Comparison of ENCODE assay signal across 9 mouse cellular contexts in genomic region chr4:114779758-114780546, GRCm38 (mm10). TPM values are rescaled to one million over a fixed set of nuclear protein-coding genes. Genes with fewer than 3 reads are reported as not detected.
DNase-seq lines count a peak whose midpoint lies in the region; ATAC-seq and TF ChIP-seq lines count a peak whose summit lies in the region.
"Had no signal": no experiment of that assay in that cellular context is flagged by ENCODE, and none has a peak within 500 bp of the region (broad histone marks: within the 10 kb centered on the region; RNA-seq: fewer than 3 reads in every experiment).

No protein-coding gene starts in this region.

- WGBS in intestine, embryonic 16.5 days: 25% methylated on average over 17 of the region's 17 CpGs
- 23% methylated on average over 17 of the region's 17 CpGs for WGBS in lung, embryonic 15.5 days
- WGBS in stomach, embryonic 14.5 days: 18% methylated on average over 17 of the region's 17 CpGs

- no peak overlapping the region for H3K4me2 ChIP-seq in intestine, embryonic 16.5 days (ENCODE audit: low read depth, low read length)
- H3K4me2 ChIP-seq in lung, embryonic 15.5 days: peak overlapping the region; percentile 29; the same call in 1 of the 2 replicates
- no peak overlapping the region; the same call in 1 of the 2 replicates for H3K4me2 ChIP-seq in stomach, embryonic 14.5 days (replicated peaks; ENCODE audit: low read depth, low read length)

- no peaks in the 10 kb centered on the region for H3K36me3 ChIP-seq in intestine, embryonic 16.5 days (ENCODE audit: control insufficient read depth, insufficient read depth, low read length)
- H3K36me3 ChIP-seq in lung, embryonic 15.5 days: no peaks in the 10 kb centered on the region
- no peaks in the 10 kb centered on the region for H3K36me3 ChIP-seq in stomach, embryonic 14.5 days (ENCODE audit: control insufficient read depth, insufficient read depth, low read length)

- intact Hi-C loops in gastrocnemius, adult 2 months (cut with DNase I): no loop called here

- no peak overlapping the region for H3K4me3 ChIP-seq in gastrocnemius, adult 2 months
- no peak overlapping the region for H3K4me3 ChIP-seq in intestine, embryonic 16.5 days (ENCODE audit: low read length)
- H3K4me3 ChIP-seq in lung, embryonic 15.5 days: no peak overlapping the region
- H3K4me3 ChIP-seq in stomach, embryonic 14.5 days (ENCODE audit: low read depth, low read length): no peak overlapping the region

- TF ChIP-seq CTCF in gastrocnemius, adult 2 months (IDR thresholded peaks at IDR 0.05): no peak

- no peak overlapping the region for H3K9ac ChIP-seq in intestine, embryonic 16.5 days (ENCODE audit: low read depth, low read length)
- no peak overlapping the region for H3K9ac ChIP-seq in lung, embryonic 15.5 days
- no peak overlapping the region for H3K9ac ChIP-seq in stomach, embryonic 14.5 days (replicated peaks; ENCODE audit: low read depth, low read length)

- H3K27ac ChIP-seq in gastrocnemius, adult 2 months: no peak overlapping the region
- 0 out of 2 replicates have a peak overlapping the region, but pooled peaks have one; percentile 4 for H3K27ac ChIP-seq in intestine, embryonic 16.5 days (ENCODE audit: low read length)
- no peak overlapping the region for H3K27ac ChIP-seq in lung, embryonic 15.5 days
- peak overlapping the region; percentile 35; the same call in 1 of the 2 replicates for H3K27ac ChIP-seq in stomach, embryonic 14.5 days (ENCODE audit: low read length)

- H3K9me3 ChIP-seq in intestine, embryonic 16.5 days (ENCODE audit: control insufficient read depth, low read length): no peaks in the 10 kb centered on the region
- no peaks in the 10 kb centered on the region for H3K9me3 ChIP-seq in lung, embryonic 15.5 days
- H3K9me3 ChIP-seq in stomach, embryonic 14.5 days (ENCODE audit: control insufficient read depth, low read depth, low read length): no peaks in the 10 kb centered on the region; the same call in 1 of the 2 replicates

- ATAC-seq in intestine, embryonic 16.5 days: peak; percentile 75
- peak; percentile 13; the same call in 1 of the 2 replicates for ATAC-seq in lung, embryonic 15.5 days (ENCODE audit: borderline replicate concordance, extremely low read depth, low FRiP score, low TSS enrichment)
- ATAC-seq in stomach, embryonic 14.5 days (ENCODE audit: insufficient number of reproducible peaks, insufficient read depth, low FRiP score, low read depth): peak; percentile 54; the same call in 1 of the 2 replicates

- H3K4me1 ChIP-seq in intestine, embryonic 16.5 days (ENCODE audit: control insufficient read depth, insufficient read depth, low read length): peaks cover 9% of the 10 kb centered on the region; the same call in 1 of the 2 replicates
- peaks cover 12% of the 10 kb centered on the region for H3K4me1 ChIP-seq in lung, embryonic 15.5 days
- peaks cover 12% of the 10 kb centered on the region for H3K4me1 ChIP-seq in stomach, embryonic 14.5 days (ENCODE audit: control insufficient read depth, insufficient read depth, low read length)

- DNase-seq in gastrocnemius, postnatal 10 days: peak; percentile 5
- DNase-seq in gastrocnemius, adult 2 months: no peak
- DNase-seq in gastrocnemius, adult 8-10 months (ENCODE audit: low spot score in 2 of 2): no peak
- no peak for DNase-seq in cerebellum, adult 11 months
- DNase-seq in cerebellum, postnatal 14 days: no peak

- no peaks in the 10 kb centered on the region for H3K27me3 ChIP-seq in intestine, embryonic 16.5 days (replicated peaks; ENCODE audit: control insufficient read depth, insufficient read depth, low read length)
- no peaks in the 10 kb centered on the region for H3K27me3 ChIP-seq in lung, embryonic 15.5 days
- H3K27me3 ChIP-seq in stomach, embryonic 14.5 days (ENCODE audit: control insufficient read depth, insufficient read depth, low read length): no peaks in the 10 kb centered on the region

RNA-seq across cellular contexts. Expression of gene Gm12830, which starts 41.6 kb away (rescaled TPM):
- total RNA-seq in gastrocnemius, postnatal 10 days (2021): not detected
- total RNA-seq in gastrocnemius, adult 2 months (2021): not detected
- polyA plus RNA-seq in intestine, embryonic 16.5 days (2015; fragmentation: Nextera tagmentation; extraction: Ambion mirVana): not detected in 2 replicates
- polyA plus RNA-seq in lung, embryonic 15.5 days (2015; fragmentation: Nextera tagmentation; extraction: Ambion mirVana): not detected in 2 replicates
- not detected in 2 replicates for polyA plus RNA-seq in stomach, embryonic 14.5 days (2014; fragmentation: Nextera tagmentation; extraction: Ambion mirVana)
- not detected for total RNA-seq in gastrocnemius, adult 8-10 months (2022)
- total RNA-seq: liver, adult 2 months had no signal
- polyA plus RNA-seq: liver, adult 2 months had no signal

Comparison
In these comparisons a context has a peak if more than half of its experiments do, and no peak if none do; other contexts are left out.
1. H3K27ac ChIP-seq: peak in intestine, embryonic 16.5 days (single experiment) and stomach, embryonic 14.5 days (single experiment); none in gastrocnemius, adult 2 months (single experiment) and lung, embryonic 15.5 days (single experiment).
2. ATAC-seq: peak in every context shown above with its lines; median percentile 75 in intestine, embryonic 16.5 days; 54 in stomach, embryonic 14.5 days; 13 in lung, embryonic 15.5 days.